Mouse (Mus musculus): Measurements from ENCODE around the gene Parg.

Gene Parg

DNA sequence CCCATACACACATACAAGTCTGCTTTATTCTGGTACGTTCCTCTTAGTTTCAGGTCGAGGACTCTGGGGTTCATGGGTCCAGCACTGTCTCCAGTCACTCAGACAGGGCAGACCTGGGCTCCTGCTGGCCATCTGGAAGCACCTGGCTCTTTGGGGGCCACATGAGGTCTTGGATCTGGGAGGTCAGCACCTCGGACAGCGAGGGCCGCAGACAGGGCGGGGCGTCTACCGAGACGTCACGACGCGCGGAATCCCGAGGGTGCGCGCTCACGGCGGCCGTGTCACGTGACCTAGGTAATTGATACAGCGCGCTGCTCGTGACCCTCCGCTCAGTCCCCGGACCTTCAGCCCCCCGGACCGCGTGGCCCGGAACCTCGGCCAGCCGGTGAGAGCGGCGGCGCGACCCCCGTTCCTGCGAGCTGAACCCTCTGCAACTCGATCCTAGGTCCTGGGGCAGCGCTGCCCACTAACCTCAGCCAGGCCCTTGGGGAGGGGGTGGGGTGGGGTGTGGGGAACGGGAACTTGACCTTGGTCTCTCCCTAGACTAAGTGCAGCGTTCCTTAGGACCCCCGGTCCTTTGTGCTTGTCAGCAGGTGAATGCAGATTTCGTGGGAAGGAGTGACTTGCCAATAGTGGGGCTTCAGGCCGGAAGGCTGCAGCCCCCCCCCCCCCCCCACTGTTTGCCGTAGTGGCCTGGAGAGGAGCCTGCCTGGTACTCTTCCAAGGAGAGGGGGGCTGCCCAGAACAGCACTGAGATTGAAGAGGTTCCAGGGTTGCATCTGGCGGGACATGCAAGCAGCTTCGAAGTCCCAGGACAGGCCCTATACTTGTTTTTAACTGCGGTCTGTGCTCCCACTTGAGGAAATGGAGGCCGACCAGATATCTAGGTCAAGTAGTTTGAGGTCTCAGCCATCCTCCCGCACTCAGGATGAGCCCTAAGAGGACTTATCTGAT lies 120.3 kb downstream of the Parg start, which contains the start of gene Ogdhl:
Gene Ogdhl, plus strand, starts transcription at position 288 of the 954 bp plus-strand sequence.
- peak; percentile 26 for DNase-seq (ENCODE audit: low spot score)

DNA sequence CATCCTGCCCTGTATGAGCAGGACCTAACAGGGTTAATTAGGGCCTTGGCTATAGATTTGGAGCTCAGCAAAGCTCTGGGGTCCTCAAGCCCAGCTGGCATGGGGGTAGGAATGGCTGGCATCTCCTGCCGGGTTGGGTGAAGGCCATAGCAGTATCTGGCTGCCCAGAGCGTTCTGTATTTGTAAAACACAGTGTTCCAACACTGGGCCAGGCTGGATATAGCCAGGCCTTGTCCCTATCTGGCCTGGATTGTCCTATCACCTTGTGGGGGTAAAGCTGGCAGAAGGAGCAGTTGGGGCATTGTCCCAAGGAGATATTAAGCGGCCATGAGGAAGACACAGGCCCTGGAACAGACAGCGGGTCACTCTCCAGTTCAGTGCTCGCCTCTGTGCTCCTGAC lies 121.5 kb downstream of the Parg start:
- no peak for DNase-seq (ENCODE audit: low spot score)

DNA sequence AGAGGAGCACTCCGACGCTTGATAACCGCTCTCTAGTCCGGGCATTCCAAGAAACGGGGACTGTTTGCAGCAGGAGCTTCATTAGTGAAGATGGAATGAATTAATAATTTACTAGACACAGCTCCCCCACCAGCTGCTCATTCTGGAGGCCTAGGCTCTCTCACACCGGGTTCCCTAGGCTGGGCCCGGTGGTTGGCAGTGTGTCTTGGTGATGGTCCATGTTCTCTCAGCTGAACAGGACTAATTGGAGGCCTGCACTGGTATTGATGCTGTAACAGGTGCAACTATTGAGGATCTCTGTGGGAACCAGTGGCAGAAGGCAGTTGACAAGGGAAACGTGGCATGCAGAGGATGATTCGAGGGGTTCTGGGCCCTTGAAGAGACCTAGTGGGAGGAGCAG lies 125.6 kb downstream of the Parg start:
- DNase-seq (ENCODE audit: low spot score) = no peak

DNA sequence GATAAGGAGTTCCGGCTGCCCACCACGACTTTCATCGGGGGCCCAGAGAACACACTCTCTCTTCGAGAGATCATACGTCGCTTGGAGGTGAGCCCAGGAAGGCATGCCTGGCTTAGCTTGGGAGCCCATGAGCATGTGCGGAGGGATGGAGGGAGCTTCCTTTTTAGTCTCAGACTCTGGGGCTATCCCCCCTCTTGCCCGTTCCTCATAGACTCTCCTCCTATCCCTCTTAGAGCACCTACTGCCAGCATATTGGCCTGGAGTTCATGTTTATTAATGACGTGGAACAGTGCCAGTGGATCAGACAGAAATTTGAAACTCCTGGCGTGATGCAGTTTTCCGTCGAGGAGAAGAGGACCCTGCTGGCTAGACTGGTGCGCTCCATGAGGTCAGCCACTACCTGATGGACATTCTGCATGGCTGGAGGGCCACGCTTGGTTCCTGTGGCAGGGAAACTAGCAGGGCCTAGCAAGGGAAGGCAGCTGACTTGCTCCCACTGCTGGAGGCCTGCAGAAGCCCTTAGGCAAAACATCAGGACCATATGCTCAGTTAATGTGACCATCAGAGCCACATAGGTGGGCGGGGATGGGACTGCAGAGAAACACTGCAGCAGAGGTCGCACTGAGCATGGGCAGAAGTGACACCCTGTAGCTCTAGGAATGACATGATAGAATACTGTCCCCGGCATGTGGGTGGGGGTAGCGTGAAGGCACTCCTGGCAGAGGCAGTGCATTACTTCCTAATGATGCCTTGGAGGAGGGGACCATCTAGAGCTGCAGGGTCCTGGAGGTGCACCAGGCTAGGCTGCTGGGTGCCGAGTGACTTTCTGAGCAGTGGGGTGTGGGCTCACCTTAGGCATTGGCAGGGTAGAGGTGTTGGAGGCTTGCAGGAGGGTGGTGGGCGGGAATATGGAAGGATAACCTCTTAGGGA lies 131.0 kb downstream of the Parg start:
- no peak for DNase-seq (ENCODE audit: low spot score)

DNA sequence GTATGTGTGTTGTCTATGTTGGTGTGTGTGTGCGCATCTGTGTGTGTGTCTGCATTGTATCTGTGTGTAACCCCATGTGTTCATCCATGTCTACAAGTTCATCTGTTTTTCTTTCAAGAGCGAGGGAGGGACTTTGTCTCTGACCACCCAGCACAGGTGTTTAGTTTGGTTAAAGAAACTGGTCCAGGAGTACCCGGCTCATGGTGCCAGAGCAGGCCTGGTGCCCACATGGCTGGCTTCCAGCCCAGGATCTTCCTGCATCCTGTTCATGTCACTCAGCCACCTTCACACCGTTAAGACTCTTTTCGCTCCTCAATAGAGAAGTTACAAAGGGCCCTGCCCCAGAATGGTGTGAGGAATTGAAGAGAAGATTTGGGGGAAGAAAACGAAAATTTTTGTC lies 134.3 kb downstream of the Parg start:
- no peak for DNase-seq (ENCODE audit: low spot score)

DNA sequence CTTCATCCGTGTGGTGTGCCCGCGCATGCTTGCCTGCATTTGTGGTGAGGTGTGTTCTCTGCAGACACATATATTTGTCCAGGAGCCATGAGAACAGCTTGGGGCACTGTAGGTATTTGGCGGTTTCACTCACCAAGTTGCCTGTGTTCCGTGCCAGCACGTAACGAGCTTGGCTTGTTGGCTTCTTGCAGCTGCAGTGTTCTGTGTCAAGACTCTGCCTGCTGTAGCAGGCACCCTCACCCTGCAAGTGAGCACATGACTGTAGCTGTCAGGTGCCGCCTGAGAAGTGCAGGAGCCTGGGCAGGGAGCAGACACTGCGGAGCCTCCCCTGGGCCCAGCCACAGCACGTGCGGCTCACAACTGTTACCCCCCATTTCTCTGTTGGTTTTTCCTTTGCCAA lies 134.8 kb downstream of the Parg start:
- no peak for DNase-seq (ENCODE audit: low spot score)

DNA sequence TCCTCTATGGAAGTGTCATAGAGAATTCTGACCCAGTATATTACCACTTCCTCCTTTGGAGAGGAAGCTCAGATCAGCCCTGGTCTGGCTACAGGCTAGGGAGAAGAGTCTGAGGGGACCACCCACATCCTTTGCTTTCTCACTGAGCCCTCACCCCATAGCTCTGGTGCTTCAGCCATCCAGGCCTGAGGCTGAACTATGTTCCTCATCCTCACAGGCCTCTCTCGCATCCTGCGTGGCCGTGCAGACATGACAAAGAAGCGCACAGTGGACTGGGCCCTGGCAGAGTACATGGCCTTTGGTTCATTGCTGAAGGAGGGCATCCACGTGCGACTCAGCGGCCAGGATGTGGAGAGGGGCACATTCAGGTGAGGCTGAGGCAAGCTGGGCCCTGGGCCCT lies 140.1 kb downstream of the Parg start:
- no peak for DNase-seq (ENCODE audit: low spot score)

DNA sequence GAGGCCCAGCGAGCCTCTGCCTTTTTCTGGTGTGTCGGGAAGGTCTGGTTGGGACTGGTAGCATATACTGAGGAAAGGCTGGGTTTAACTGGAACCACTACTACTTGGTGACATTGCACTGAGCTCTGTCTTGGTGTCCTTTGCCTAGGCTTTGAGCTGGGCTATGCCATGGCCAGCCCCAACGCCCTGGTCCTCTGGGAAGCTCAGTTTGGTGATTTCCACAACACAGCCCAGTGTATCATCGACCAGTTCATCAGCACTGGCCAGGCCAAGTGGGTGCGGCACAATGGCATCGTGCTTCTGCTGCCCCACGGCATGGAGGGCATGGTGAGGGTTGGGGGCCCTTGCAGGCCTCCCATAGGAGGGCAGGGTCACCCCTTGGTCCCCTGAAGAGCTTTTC lies 142.4 kb downstream of the Parg start:
- no peak for DNase-seq (ENCODE audit: low spot score)

DNA sequence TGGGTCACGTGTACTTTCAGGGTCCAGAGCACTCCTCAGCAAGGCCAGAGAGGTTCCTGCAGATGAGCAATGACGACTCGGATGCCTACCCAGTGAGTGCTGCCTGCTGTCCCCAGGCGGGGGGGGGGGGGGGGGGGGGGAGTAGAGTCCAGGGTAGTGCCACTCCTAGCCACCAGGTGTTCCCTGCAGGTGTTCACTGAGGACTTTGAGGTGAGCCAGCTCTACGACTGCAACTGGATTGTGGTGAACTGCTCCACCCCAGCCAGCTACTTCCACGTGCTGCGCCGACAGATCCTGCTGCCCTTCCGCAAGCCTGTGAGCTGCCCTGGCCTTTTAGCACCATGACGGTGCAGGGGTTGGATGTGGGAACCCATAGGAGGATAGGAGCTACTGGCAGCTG lies 142.9 kb downstream of the Parg start:
- no peak for DNase-seq (ENCODE audit: low spot score)
